Mouse (Mus musculus): ENCODE results near the gene Sez6l2.

DNA sequence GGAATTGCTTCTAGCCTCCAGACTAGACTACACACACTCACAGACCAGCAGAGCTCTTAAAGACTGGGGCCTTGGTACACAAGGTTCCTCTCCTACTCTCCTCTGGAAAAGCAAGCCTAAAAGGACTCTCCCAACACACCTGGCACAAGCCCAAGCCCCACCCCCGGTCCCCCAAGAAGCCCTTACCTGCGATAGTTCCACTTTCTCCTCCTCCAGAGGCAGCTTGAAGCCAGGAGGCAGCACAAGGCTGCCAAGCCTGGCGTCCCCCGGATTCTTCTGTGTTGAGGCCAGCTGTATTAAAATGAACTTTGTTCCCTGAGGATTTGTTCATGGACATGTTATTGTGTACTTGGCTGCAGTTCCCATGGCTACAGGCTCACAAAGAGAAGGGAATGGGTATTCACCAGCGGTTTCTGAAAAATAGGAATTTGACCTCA is 27.7 kb upstream of the Sez6l2 start, which contains the start of gene Tmem219:
- no peak for TF ChIP-seq POLR2A (IDR thresholded peaks at IDR 0.05; ENCODE audit: insufficient read length, low read depth)
- TF ChIP-seq USF1 (IDR thresholded peaks at IDR 0.05; ENCODE audit: low read depth), result no peak
- TF ChIP-seq TCF3 (IDR thresholded peaks at IDR 0.05; ENCODE audit: insufficient read length, low read depth), result no peak
- no peak for TF ChIP-seq TCF12 (IDR thresholded peaks at IDR 0.05; ENCODE audit: insufficient read depth, poor library complexity, severe bottlenecking)
- TF ChIP-seq POLR2AphosphoS2 (IDR thresholded peaks at IDR 0.05; ENCODE audit: insufficient read length, low read depth), result no peak
- TF ChIP-seq CEBPB (IDR thresholded peaks at IDR 0.05; ENCODE audit: insufficient read depth, poor library complexity, severe bottlenecking), result no peak
